Mouse (Mus musculus) cerebellum, postnatal 10 days (tissue): Measurements from ENCODE around the gene Cd180.

Source experiments
- DNase-seq, 2 experiments: peaks; one replicate each; pipeline ENCODE4 v3.0.0; 2021; ENCODE audit warnings: mixed read lengths in 2 of 2

Gene Cd180

GRCm38 (mm10) chr13:102744481-102745269 is 51.3 kb downstream of the Cd180 start:
- DNase-seq, result peak; percentile 71 to 74

GRCm38 (mm10) chr13:102745270-102745600 is 51.9 kb downstream of the Cd180 start:
- no peak for DNase-seq

GRCm38 (mm10) chr13:102745626-102746342 is 52.4 kb downstream of the Cd180 start:
- no peak for DNase-seq

DNA sequence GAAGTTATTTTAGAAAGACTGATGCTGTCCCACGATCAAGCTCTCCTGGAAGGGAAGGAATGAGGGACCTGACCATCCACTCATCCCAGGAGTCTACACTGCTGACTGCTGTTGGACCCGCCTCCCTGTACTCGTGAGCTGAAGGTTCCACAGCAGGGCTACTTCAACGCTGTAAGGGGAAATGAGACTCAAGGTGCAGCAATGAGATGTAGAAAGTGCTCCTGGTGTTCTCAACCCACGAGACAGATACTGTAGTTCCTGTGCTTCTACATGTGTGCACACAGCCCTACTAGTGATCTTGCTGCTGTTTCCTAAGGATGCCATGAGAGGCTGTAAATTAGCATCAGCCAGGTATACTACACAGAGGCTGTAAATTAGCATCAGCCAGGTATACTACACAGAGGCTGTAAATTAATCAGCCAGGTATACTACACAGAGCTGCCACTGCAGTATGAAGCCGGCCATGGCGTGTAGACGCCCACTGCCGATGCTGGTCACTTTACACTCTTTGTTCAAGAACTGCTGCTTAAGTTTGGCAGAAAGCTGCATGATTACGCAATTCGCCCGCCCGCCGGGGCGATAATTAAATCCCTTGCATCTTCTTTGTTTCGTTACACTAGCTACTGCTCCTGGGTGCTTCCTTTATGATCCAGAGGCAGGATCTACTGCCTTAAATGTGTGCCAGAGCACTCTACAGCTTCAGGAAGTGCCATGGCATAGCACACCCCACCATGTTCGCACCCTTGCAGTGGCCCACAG is 53.6 kb downstream of the Cd180 start:
- DNase-seq, result no peak

- no peak for DNase-seq
Measured at GRCm38 (mm10) chr13:102749194-102749593, 55.8 kb downstream of the Cd180 start.

GRCm38 (mm10) chr13:102749891-102750290 is 56.5 kb downstream of the Cd180 start:
- no peak for DNase-seq

- DNase-seq, result no peak
Measured at GRCm38 (mm10) chr13:102753714-102754556, 60.6 kb downstream of the Cd180 start.

- no peak for DNase-seq
Measured at GRCm38 (mm10) chr13:102755124-102755523, 61.8 kb downstream of the Cd180 start.

GRCm38 (mm10) chr13:102756071-102756470 is 62.7 kb downstream of the Cd180 start:
- DNase-seq, result no peak

GRCm38 (mm10) chr13:102758021-102758420 is 64.7 kb downstream of the Cd180 start:
- peak in 1 of 2 experiments; percentile 25 for DNase-seq

- DNase-seq, result no peak
Measured at GRCm38 (mm10) chr13:102761410-102761809, 68.1 kb downstream of the Cd180 start.

DNA sequence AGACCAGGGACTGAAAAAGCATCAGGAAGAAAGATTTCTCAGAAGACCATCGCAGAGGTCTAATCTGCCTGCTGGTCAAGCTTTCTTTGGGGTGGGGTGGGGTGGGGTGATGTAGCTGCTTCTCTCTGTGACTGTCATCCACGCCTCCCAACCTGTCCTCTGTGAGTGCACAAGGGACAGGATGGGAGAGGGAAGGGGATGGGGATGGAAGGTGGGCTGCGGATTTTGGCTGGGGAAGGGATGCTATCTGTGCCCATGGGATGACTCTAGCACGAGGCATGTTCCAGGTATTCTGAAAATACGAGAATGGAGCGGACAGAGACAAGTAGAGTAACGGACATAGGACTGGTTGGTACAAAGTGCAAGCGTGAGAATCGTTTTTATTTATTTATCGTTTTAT is 68.8 kb downstream of the Cd180 start:
- DNase-seq, result no peak

GRCm38 (mm10) chr13:102764218-102764617 is 70.9 kb downstream of the Cd180 start:
- no peak for DNase-seq

DNA sequence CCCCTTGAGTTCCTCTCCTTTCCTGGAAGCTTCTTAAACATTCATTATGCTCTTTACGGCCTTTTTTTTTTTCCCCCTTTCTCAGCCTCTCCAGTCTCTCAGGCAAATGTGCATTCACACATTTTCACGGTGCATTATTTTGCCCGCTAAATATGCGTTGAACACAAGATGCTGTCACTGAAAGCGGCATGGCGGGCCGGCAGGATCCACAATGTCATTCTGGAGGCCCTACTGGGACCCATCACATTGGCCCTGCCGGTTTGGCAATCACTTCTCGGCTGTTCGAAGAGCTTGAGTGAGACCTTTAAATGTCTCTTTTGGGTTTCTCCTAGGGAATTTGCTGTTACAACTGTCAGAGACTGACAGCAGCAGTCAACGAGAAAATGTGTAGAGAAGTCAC is 71.9 kb downstream of the Cd180 start:
- no peak for DNase-seq

GRCm38 (mm10) chr13:102767110-102767509 is 73.8 kb downstream of the Cd180 start:
- no peak for DNase-seq

GRCm38 (mm10) chr13:102768512-102768911 is 75.2 kb downstream of the Cd180 start:
- DNase-seq, result no peak

- DNase-seq, result no peak
Measured at GRCm38 (mm10) chr13:102770194-102770593, 76.8 kb downstream of the Cd180 start.

- no peak for DNase-seq
Measured at GRCm38 (mm10) chr13:102773169-102773568, 79.8 kb downstream of the Cd180 start.

DNA sequence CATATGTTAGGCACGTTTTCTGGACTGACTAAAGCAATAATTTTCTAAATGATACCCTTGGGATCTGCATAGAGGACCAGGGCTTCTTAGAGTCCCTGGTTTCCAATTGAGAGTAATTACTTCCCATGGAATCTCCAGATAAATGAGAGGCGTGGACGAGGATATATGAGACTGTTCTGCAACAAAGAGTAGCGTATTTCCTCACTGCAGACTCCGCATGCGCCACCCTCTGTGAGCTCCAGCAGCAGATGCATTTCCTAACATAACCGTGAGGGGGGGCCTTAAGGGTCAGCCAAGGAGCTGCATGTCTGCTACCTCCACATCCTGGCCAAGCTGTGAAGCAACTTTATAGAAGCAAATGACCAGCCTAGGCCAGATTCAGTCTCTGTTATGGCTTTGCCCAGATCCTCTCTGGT is 81.4 kb downstream of the Cd180 start:
- DNase-seq, result no peak

DNA sequence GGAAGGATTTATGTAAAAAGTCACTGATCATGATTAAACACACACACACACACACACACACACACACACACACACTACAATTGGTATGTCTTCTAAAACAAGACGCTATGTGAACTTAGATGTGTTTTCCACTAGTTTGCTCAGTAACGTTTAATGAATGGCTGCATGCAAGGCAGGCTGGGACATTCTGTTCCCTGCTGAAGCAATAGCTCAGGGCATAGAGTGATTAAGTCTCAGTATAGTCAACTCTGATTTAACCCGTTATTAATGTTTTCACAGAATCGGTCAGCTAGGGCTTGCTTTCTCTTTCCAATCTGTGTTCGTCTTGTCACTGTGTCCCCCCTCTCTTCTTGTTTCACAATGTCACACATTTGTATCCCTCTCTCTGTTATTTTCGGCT is 82.1 kb downstream of the Cd180 start:
- DNase-seq, result no peak

DNA sequence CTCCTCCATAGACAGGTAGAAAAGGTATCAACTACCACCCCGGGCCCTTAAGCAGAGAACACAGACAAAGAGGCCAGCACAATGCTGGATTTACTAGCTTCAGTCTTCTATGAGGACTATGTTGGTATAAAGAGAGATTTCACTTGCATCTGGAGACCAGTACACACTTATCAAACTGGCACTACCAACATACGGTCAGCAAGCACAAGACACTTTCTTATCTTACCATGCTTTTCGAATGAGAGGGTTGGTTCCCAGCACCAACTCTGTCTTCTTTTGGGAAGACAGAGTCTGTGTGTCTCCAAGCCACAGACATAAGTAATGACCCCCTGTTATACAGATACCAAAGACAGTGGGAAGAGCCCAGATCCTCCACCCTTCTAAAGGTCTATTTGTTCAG is 85.5 kb downstream of the Cd180 start:
- no peak for DNase-seq

- no peak for DNase-seq
Measured at GRCm38 (mm10) chr13:102779275-102779674, 85.9 kb downstream of the Cd180 start.
